Mouse (Mus musculus) neutrophil, adult 65 days (primary cell): ENCODE data around the gene Klk13. TPM values are rescaled to one million over a fixed set of nuclear protein-coding genes. Genes with fewer than 3 reads are reported as not detected.

Experiments used
- total RNA-seq: library from RNA; stranded (reverse); gene quantifications from 2 replicates; pipeline ENCODE4 v1.2.4, GENCODE M21; 2023

Klk13 gene
- not detected in 2 replicates for total RNA-seq

GRCm38 (mm10) chr7:43712267-43712666 lies at the start of gene Klk13:
Gene Klk13 (plus strand): TSS chr7:43712567.

GRCm38 (mm10) chr7:43671809-43672580 lies 40.4 kb upstream of the Klk13 start, which contains the start of gene Ctu1:
Gene Ctu1 (plus strand): TSS chr7:43672016.

GRCm38 (mm10) chr7:43690118-43690517 lies 22.2 kb upstream of the Klk13 start, which contains the start of gene Klk14:
Gene Klk14 (plus strand): TSS chr7:43690418.

DNA sequence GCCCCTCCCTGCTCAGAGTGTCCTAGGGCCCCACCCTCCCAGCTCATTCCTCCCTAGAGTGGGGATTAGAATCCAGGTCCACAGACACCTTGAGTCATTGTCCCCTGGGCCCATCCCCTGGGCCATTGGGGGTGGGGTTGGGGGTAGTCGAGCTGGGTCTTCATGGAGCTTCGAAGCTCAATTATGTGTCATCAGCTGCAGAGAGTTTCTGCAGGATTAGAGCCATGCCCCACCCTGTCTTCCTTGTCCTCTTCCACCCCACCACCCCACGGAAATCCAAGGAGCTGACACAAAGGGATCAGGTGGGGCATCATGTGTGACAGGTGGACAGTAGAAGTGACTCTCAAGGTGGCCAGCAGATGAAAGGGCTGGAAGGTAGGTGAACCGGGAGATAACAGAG lies 56.2 kb downstream of the Klk13 start, which contains the start of gene Klk12:
Gene Klk12 (plus strand): TSS at position 301 of the 400 bp plus-strand sequence.

GRCm38 (mm10) chr7:43774364-43774763 lies 62.0 kb downstream of the Klk13 start, which contains the start of gene Klk11:
Gene Klk11 (plus strand): TSS chr7:43774604.

Other genes starting within 250 kb of the Klk13 start
- gene Vsig10l, start 249.4 kb upstream of the Klk13 start, total RNA-seq: 9.9 and 11.4 TPM in 2 replicates
- not detected in 2 replicates for gene Iglon5, start 222.5 kb upstream of the Klk13 start, total RNA-seq
- 0.98 TPM in 1 of 2 replicates, not detected in the other for gene 4931406B18Rik, start 206.6 kb upstream of the Klk13 start, total RNA-seq
- 529 and 701 TPM in 2 replicates for gene Cd33, start 168.1 kb upstream of the Klk13 start, total RNA-seq
- 3.1 and 3.6 TPM in 2 replicates for gene Zfp658, start 150.3 kb upstream of the Klk13 start, total RNA-seq
- 11.0 and 12.6 TPM in 2 replicates for gene Zfp719, start 133.0 kb upstream of the Klk13 start, total RNA-seq
- 0.41 and 0.63 TPM in 2 replicates for gene Zfp819, start 105.4 kb upstream of the Klk13 start, total RNA-seq
- gene Ceacam18, start 77.9 kb upstream of the Klk13 start, total RNA-seq: not detected in 2 replicates
- gene Siglece, start 52.4 kb upstream of the Klk13 start, total RNA-seq: 153 and 158 TPM in 2 replicates
- 2.6 and 3.2 TPM in 2 replicates for gene Ctu1, start 40.6 kb upstream of the Klk13 start, total RNA-seq
- gene Klk14, start 22.1 kb upstream of the Klk13 start, total RNA-seq: not detected in 2 replicates
- gene Klk12, start 56.3 kb downstream of the Klk13 start, total RNA-seq: not detected in 2 replicates
- gene Klk11, start 62.0 kb downstream of the Klk13 start, total RNA-seq: not detected in 2 replicates
- gene Klk10, start 68.5 kb downstream of the Klk13 start, total RNA-seq: not detected in 2 replicates
- gene Klk9, start 79.3 kb downstream of the Klk13 start, total RNA-seq: not detected in 2 replicates
- 1.4 and 1.7 TPM in 2 replicates for gene Klk8, start 85.0 kb downstream of the Klk13 start, total RNA-seq
- not detected in 2 replicates for gene Klk7, start 98.7 kb downstream of the Klk13 start, total RNA-seq
- gene Klk6, start 111.9 kb downstream of the Klk13 start, total RNA-seq: not detected in 2 replicates
- not detected in 2 replicates for gene Klk5, start 129.4 kb downstream of the Klk13 start, total RNA-seq
- gene Klk4, start 168.6 kb downstream of the Klk13 start, total RNA-seq: not detected in 2 replicates
- gene Klk15, start 221.2 kb downstream of the Klk13 start, total RNA-seq: not detected in 2 replicates
- gene Klk1b8, start 238.1 kb downstream of the Klk13 start, total RNA-seq: not detected in 2 replicates